Mouse (Mus musculus): ENCODE measurements at regions not wholly inside any gene's neighbourhood (a gene's known extent, or its start where the extent isn't known, plus 50 kb on each side); places are given as distances from the start of the nearest gene placed in this dataset.

DNA sequence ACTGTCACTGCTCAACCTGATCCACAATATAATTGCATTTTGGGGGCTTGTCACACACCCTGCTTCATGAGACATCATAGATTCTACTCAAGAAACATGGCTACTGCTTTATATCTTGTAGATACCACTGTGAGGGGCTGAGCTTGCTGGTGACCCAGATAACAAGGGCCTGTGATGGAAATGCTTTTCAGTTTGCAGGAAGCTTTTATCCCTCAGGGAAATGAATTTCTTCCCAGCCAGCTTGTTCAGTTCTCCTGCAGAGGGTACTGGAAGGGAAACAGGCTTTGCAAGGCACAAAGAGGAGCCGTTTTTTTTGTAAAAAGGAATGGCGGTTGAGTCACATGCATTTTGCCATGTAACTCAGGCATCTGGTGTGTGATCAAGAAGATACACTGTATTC is 218.8 kb upstream of the Krr1 start:
- Histone ChIP-seq H3K27ac (ENCODE audit: low read length) (no peak overlapping the region), H3K9me3 (replicated peaks; ENCODE audit: control insufficient read depth, low read length) (no peaks in the 10 kb centered on the region), H3K9ac (ENCODE audit: low read depth, low read length) (no peak overlapping the region), H3K36me3 (ENCODE audit: control insufficient read depth, insufficient read depth) (no peaks in the 10 kb centered on the region), H3K27me3 (ENCODE audit: control insufficient read depth, insufficient read depth, low read depth, low read length) (no peaks in the 10 kb centered on the region), H3K4me1 (ENCODE audit: control insufficient read depth, low read depth, low read length) (no peaks in the 10 kb centered on the region), H3K4me3 (ENCODE audit: low read depth, low read length) (no peak overlapping the region), H3K4me2 (ENCODE audit: low read depth, low read length) (no peak overlapping the region)
- no peak for ATAC-seq (ENCODE audit: low read depth)
- 65% methylated on average over 2 of the region's 2 CpGs for WGBS (ENCODE audit: insufficient replicate concordance)

DNA sequence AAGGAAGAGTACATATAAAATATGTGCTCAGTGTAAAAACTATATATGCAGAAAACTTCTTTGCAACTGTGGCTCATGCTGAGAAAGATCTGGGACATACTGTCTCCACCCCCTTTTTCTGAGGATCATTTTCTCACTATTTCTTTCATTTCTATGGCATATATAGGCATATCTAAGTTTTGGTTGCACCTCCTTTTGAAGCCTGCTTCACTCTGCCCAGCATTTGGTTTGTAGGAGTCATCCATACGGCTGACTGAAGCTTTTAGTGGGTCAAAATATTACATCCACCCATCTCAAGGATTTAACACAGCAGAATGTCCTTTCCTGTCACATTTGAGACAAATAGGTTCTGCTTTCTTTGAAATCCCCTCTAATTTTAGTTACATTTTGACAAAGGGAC is 216.5 kb upstream of the Krr1 start:
- no peak overlapping the region for H3K27ac ChIP-seq (ENCODE audit: low read length)
- H3K4me3 ChIP-seq (ENCODE audit: low read depth, low read length): no peak overlapping the region
- no peak for ATAC-seq (ENCODE audit: low read depth)
- no peak overlapping the region for H3K4me2 ChIP-seq (ENCODE audit: low read depth, low read length)
- 38% methylated on average over 1 of the region's 1 CpGs for WGBS (ENCODE audit: insufficient replicate concordance)
- H3K27me3 ChIP-seq (ENCODE audit: control insufficient read depth, insufficient read depth, low read depth, low read length): no peaks in the 10 kb centered on the region
- H3K9me3 ChIP-seq (replicated peaks; ENCODE audit: control insufficient read depth, low read length): no peaks in the 10 kb centered on the region
- H3K9ac ChIP-seq (ENCODE audit: low read depth, low read length): no peak overlapping the region
- H3K4me1 ChIP-seq (ENCODE audit: control insufficient read depth, low read depth, low read length): no peaks in the 10 kb centered on the region
- H3K36me3 ChIP-seq (ENCODE audit: control insufficient read depth, insufficient read depth): no peaks in the 10 kb centered on the region

DNA sequence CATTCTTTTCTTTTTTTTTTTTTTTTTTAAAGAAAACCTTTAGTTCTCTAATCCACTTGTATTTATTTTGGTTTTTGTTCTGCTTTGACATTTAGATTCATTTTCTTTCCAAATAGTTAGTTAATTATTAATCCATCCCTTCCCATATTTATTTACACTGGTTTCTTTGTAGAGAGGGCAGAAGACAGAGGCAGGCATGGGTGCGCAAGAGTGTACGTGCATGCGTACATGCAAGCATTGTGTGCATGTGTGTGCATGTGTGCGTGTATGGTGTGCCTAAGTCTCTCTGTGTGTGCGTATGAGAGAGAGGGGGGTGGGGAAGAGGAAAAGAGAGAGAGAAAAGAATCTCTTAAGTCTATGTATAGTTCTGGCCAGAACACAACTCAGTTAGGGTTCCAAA is 215.9 kb upstream of the Krr1 start:
- WGBS (ENCODE audit: insufficient replicate concordance): 70% methylated on average over 5 of the region's 5 CpGs
- no peak overlapping the region for H3K9ac ChIP-seq (ENCODE audit: low read depth, low read length)
- no peak overlapping the region for H3K4me3 ChIP-seq (ENCODE audit: low read depth, low read length)
- H3K4me1 ChIP-seq (ENCODE audit: control insufficient read depth, low read depth, low read length): no peaks in the 10 kb centered on the region
- no peaks in the 10 kb centered on the region for H3K36me3 ChIP-seq (ENCODE audit: control insufficient read depth, insufficient read depth)
- no peak overlapping the region for H3K4me2 ChIP-seq (ENCODE audit: low read depth, low read length)
- no peaks in the 10 kb centered on the region for H3K27me3 ChIP-seq (ENCODE audit: control insufficient read depth, insufficient read depth, low read depth, low read length)
- H3K27ac ChIP-seq (ENCODE audit: low read length): no peak overlapping the region
- no peaks in the 10 kb centered on the region for H3K9me3 ChIP-seq (replicated peaks; ENCODE audit: control insufficient read depth, low read length)
- ATAC-seq (ENCODE audit: low read depth): peak; percentile 87

DNA sequence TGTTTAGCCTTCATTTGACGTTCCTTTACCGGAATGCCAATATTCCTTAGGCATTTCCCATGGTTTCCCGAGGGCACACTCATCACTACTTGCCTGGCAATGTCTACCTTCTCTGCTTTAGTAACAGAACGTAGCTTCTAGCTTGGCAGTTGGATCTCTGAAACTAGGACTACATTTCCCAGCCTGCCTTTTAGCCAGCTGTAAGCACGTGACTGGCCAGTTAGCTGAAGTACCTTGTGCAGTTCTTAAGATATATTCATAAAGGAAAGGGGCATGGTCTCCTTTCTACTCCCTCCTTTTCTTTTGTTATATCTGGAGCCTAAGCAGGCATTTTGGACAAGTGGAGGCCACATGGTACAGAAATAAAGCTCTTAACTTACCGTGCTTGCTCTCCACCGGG is 214.8 kb upstream of the Krr1 start:
- Histone ChIP-seq H3K4me2 (ENCODE audit: low read depth, low read length) (no peak overlapping the region), H3K27me3 (ENCODE audit: control insufficient read depth, insufficient read depth, low read depth, low read length) (no peaks in the 10 kb centered on the region), H3K36me3 (ENCODE audit: control insufficient read depth, insufficient read depth) (no peaks in the 10 kb centered on the region), H3K4me3 (ENCODE audit: low read depth, low read length) (no peak overlapping the region), H3K4me1 (ENCODE audit: control insufficient read depth, low read depth, low read length) (no peaks in the 10 kb centered on the region), H3K9me3 (replicated peaks; ENCODE audit: control insufficient read depth, low read length) (no peaks in the 10 kb centered on the region), H3K9ac (ENCODE audit: low read depth, low read length) (no peak overlapping the region), H3K27ac (ENCODE audit: low read length) (no peak overlapping the region)
- WGBS (ENCODE audit: insufficient replicate concordance): 66% methylated on average over 7 of the region's 7 CpGs
- ATAC-seq (ENCODE audit: low read depth): no peak

DNA sequence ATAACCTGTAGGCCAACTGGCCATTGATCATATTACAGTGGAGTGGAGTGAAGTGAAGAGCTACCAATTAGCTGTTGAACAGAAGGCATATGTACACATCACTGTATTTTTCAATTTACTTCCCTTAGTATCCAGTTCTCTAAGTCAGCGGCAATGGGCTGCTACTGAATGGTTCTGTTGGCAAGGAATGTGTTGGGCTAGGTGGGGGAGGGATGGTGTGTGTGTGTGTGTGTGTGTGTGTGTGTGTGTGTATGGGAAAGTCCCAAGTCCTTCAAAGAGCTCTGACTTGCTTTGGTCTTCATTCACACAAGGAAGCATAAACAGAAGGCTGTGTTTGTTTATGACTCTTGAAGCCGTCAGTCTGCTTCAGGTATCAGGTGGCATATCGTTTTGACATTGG is 213.0 kb upstream of the Krr1 start:
- WGBS (ENCODE audit: insufficient replicate concordance): 65% methylated on average over 3 of the region's 3 CpGs
- Histone ChIP-seq H3K27me3 (ENCODE audit: control insufficient read depth, insufficient read depth, low read depth, low read length) (no peaks in the 10 kb centered on the region), H3K36me3 (ENCODE audit: control insufficient read depth, insufficient read depth) (no peaks in the 10 kb centered on the region), H3K4me1 (ENCODE audit: control insufficient read depth, low read depth, low read length) (no peaks in the 10 kb centered on the region), H3K9me3 (replicated peaks; ENCODE audit: control insufficient read depth, low read length) (no peaks in the 10 kb centered on the region), H3K27ac (ENCODE audit: low read length) (no peak overlapping the region), H3K4me2 (ENCODE audit: low read depth, low read length) (no peak overlapping the region), H3K9ac (ENCODE audit: low read depth, low read length) (no peak overlapping the region), H3K4me3 (ENCODE audit: low read depth, low read length) (no peak overlapping the region)
- no peak for ATAC-seq (ENCODE audit: low read depth)

DNA sequence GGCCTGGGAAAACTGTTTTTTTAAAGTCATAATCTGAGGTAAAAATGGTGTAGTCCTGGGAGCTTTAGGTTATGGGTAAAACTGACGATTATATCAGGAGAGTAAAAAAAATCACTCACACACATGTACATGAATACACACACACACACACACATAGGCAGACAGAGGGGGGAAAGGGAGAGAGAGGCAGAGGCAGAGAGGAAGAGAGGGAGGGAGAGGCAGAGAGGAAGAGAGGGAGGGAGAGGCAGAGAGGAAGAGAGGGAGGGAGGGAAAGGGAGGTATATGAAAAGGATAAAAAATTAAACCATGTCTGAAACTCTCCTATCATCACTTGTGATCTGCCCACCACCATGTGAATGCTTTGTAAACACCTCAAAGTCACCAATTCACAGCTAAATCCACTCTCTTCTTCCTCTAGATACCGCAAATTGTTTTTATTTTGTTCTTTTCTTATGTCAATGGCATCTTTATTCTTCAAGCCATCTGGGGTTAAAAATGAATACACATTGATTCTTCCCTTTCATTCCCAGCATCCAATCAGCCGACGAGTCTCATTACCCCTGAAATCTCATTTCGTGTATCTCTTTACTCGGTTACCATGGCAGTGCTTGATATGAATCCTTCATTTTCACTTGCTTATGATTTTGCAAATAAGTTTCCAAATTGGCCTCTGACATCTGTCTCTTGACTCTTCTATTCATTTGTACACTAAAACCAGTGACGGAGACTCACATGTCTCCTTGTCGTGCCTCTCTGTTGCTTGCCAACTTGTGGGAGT is 209.5 kb upstream of the Krr1 start:
- Histone ChIP-seq H3K4me2 (ENCODE audit: low read depth, low read length) (no peak overlapping the region), H3K36me3 (ENCODE audit: control insufficient read depth, insufficient read depth) (no peaks in the 10 kb centered on the region), H3K27me3 (ENCODE audit: control insufficient read depth, insufficient read depth, low read depth, low read length) (no peaks in the 10 kb centered on the region), H3K4me3 (ENCODE audit: low read depth, low read length) (no peak overlapping the region), H3K9me3 (replicated peaks; ENCODE audit: control insufficient read depth, low read length) (no peaks in the 10 kb centered on the region), H3K27ac (ENCODE audit: low read length) (no peak overlapping the region), H3K4me1 (ENCODE audit: control insufficient read depth, low read depth, low read length) (no peaks in the 10 kb centered on the region), H3K9ac (ENCODE audit: low read depth, low read length) (no peak overlapping the region)
- no peak for ATAC-seq (ENCODE audit: low read depth)
- WGBS (ENCODE audit: insufficient replicate concordance): 70% methylated on average over 8 of the region's 8 CpGs

DNA sequence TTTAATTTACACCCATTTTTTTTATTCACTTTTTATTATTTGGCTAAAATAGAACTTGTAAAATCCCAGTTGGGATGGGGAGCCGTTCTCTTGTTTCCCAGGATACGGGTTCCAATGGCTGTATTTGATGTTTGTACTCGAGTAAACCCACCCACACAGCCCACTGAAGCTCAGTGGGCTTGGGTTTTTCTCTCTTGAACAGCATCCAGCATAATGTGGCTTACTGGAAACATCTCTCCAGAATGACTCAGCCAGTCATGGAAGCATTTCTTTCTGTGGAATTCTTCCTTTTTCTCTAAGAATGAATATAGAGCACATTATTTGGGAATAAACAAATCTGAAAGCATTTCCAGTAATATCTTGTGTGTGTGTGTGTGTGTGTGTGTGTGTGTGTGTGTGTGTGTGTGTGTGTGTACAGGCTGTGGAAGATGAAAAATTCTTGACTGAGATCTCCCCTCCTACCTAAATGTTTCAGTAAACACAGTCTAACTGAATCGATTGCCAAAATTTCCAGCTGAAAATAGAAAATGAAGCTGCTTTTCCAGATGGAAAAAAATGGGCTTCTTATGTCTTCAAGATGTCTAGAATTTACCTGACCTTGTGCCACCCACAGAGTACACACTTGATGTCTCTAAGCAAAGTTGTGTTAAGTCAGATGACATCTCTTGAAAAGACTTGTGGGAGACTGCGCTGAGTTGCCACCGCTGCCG is 205.3 kb upstream of the Krr1 start:
- Histone ChIP-seq H3K9ac (ENCODE audit: low read depth, low read length) (no peak overlapping the region), H3K4me1 (ENCODE audit: control insufficient read depth, low read depth, low read length) (no peaks in the 10 kb centered on the region), H3K4me2 (ENCODE audit: low read depth, low read length) (no peak overlapping the region), H3K9me3 (replicated peaks; ENCODE audit: control insufficient read depth, low read length) (no peaks in the 10 kb centered on the region), H3K27me3 (ENCODE audit: control insufficient read depth, insufficient read depth, low read depth, low read length) (no peaks in the 10 kb centered on the region), H3K4me3 (ENCODE audit: low read depth, low read length) (no peak overlapping the region), H3K36me3 (ENCODE audit: control insufficient read depth, insufficient read depth) (no peaks in the 10 kb centered on the region), H3K27ac (ENCODE audit: low read length) (no peak overlapping the region)
- no peak for ATAC-seq (ENCODE audit: low read depth)
- 73% methylated on average over 7 of the region's 7 CpGs for WGBS (ENCODE audit: insufficient replicate concordance)

DNA sequence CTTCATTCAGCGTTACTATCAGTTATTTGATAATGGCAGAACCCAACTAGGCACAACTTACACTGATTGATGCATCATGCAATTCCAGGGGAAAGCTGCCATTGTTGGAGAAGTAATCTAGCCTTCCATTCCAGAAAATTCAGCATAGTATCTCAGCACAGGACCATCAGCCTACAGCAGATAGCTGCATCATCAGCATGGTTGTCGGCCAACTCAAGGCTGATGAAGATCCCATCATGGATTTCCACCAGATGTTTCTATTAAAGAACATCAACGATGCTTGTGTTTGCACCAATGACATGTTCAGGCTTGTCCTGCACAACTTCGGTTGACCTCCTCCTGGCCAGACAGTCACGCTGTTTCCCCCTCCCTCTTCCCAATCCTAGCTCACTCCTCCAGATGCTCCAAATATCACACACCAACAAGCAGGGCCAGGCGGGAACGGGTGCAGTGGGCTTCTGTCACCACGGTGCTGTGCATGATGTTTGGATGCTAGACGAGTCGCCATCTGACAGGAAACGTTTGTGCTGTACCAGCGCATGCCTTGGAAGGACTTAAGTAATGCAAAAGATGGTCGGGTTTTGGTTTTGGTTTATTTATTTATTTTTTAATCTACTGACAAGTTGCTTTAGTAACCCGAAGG is 204.5 kb upstream of the Krr1 start:
- Histone ChIP-seq H3K4me1 (ENCODE audit: control insufficient read depth, low read depth, low read length) (no peaks in the 10 kb centered on the region), H3K9me3 (replicated peaks; ENCODE audit: control insufficient read depth, low read length) (no peaks in the 10 kb centered on the region), H3K4me2 (ENCODE audit: low read depth, low read length) (no peak overlapping the region), H3K36me3 (ENCODE audit: control insufficient read depth, insufficient read depth) (no peaks in the 10 kb centered on the region), H3K9ac (ENCODE audit: low read depth, low read length) (no peak overlapping the region), H3K27me3 (ENCODE audit: control insufficient read depth, insufficient read depth, low read depth, low read length) (no peaks in the 10 kb centered on the region), H3K27ac (ENCODE audit: low read length) (no peak overlapping the region), H3K4me3 (ENCODE audit: low read depth, low read length) (no peak overlapping the region)
- no peak for ATAC-seq (ENCODE audit: low read depth)
- 72% methylated on average over 14 of the region's 14 CpGs for WGBS (ENCODE audit: insufficient replicate concordance)

DNA sequence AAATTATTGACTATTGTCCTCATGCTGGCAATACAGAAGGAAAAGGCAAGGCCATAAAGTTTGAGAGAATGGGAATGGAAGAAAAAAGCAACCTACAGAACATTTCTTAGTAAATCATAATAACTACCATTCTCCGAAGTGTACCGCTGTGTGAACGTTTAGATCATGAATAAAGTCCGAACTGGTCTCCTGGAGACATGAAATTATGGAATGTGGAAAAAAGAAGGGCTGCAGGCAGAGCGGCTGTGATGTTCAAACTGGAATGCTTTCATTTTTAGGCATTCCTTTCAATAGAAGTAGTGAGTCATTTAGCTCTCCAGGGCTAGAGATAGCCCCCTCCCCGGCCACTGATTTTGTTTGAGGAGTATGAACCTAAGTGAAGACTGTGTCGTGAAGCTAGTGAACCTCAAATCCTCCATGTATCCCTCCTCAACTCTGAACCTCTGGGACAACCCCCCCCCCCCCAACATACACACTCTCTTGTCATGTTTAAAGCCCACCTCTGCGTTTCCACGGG is 202.9 kb upstream of the Krr1 start:
- Histone ChIP-seq H3K4me1 (ENCODE audit: control insufficient read depth, low read depth, low read length) (no peaks in the 10 kb centered on the region), H3K27ac (ENCODE audit: low read length) (no peak overlapping the region), H3K4me2 (ENCODE audit: low read depth, low read length) (no peak overlapping the region), H3K36me3 (ENCODE audit: control insufficient read depth, insufficient read depth) (no peaks in the 10 kb centered on the region), H3K4me3 (ENCODE audit: low read depth, low read length) (no peak overlapping the region), H3K9ac (ENCODE audit: low read depth, low read length) (no peak overlapping the region), H3K27me3 (ENCODE audit: control insufficient read depth, insufficient read depth, low read depth, low read length) (no peaks in the 10 kb centered on the region), H3K9me3 (replicated peaks; ENCODE audit: control insufficient read depth, low read length) (no peaks in the 10 kb centered on the region)
- 62% methylated on average over 9 of the region's 9 CpGs for WGBS (ENCODE audit: insufficient replicate concordance)
- no peak for ATAC-seq (ENCODE audit: low read depth)

Measured in liver, embryonic 16.5 days (tissue).